Mouse (Mus musculus): Measurements from ENCODE around the gene Hap1. TPM values are rescaled to one million over a fixed set of nuclear protein-coding genes. Genes with fewer than 3 reads are reported as not detected.
A peak's percentile ranks its signal among the peaks of the same experiment; 100 is the strongest.

The Hap1 gene
- polyA plus RNA-seq, 1 experiment from 2014 or later = 108 TPM

DNA sequence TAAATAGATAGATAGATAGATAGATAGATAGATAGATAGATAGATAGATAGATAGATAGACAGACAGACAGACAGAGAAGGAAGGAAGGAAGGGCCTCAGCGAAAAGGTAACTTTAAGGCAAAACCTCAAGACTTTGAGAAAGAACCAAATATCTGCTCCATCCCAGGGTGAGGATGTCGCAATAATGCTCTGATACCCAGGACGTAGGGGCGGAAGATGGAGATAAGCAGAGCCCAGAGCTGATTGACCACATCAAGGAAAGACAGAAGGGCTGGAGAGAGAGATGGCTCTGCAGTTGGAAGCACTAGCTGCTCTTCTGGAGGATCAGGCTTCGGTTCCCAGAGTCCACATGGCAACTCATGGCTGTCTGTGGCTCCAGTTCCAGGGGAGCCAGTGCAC lies 54.6 kb downstream of the Hap1 start:
- H3K4me3 ChIP-seq (replicated peaks; ENCODE audit: low read depth, low read length) = no peak overlapping the region
- no peaks in the 10 kb centered on the region for H3K9me3 ChIP-seq (ENCODE audit: control insufficient read depth, low read length)
- DNase-seq (no peak), ATAC-seq (ENCODE audit: low FRiP score, low TSS enrichment) (no peak)
- WGBS = 90% methylated on average over 5 of the region's 5 CpGs
- no peaks in the 10 kb centered on the region for H3K27me3 ChIP-seq (ENCODE audit: control insufficient read depth, insufficient read depth, low read length)
- no peak overlapping the region for H3K4me2 ChIP-seq (ENCODE audit: low read length)
- no peak overlapping the region for H3K9ac ChIP-seq (replicated peaks; ENCODE audit: low read length)
- no peak overlapping the region for H3K27ac ChIP-seq (replicated peaks; ENCODE audit: low read depth, low read length)
- H3K4me1 ChIP-seq (ENCODE audit: control insufficient read depth, insufficient read depth, low read length) = no peaks in the 10 kb centered on the region
- H3K36me3 ChIP-seq (ENCODE audit: control insufficient read depth, insufficient read depth, low read length) = no peaks in the 10 kb centered on the region

DNA sequence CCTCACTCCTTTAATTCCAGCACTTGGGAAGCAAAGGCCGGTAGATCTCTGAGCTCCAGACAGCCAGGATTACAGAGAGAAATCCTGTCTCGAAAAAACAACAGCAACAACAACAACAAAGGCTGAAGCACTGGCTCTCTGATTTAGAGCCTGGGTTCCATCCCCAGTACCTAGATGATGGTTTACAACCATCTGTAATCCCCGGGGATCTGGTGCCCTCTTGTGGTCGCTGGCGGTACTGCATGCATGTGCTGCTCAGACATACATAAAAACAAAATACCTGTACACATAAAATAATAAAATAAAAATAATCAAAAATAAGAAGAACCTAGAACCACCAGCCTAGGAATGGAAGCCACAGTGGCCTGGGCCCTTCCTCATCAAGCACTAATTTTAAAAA lies 55.6 kb downstream of the Hap1 start:
- WGBS = 11% methylated on average over 5 of the region's 5 CpGs

DNA sequence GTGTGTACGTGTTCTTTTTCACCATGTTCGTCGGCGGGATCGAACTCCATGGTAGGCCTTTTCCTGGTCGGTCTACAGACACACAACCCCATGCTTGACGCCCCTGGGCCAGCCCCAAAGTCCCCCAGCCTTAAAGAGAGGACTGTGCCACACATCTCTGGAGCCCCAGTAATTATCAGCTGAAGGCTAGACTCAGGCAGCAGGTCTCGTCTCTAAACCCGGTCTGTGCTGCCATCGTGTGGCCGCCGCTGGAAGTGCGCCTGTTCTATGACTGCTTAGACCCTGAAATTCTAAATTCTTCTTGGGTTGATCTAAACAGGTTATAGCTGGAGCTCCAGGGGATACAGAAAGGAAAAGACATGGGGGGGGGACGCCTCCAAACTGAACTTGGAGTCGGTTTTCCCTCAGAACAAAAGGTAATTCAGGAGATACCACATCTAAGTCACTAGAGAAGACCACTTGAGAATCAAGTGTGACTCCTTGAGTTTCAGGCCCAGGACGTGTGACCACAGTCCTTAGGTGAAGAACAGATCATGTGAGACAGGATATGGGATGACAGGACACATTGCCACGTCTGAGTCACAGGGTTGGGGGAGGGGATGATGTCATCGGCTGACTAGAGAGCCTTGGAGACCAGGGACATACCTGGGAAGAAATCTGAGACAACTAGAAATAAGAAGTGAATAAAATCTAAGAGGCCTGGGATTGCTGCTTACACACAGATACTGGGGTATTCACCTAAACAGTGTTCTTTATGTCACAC lies 57.5 kb downstream of the Hap1 start:
- ATAC-seq (ENCODE audit: low FRiP score, low TSS enrichment) (peak; percentile 37; the same call in 1 of the 2 replicates), DNase-seq (peak; percentile 88)
- Histone ChIP-seq H3K27me3 (ENCODE audit: control insufficient read depth, insufficient read depth, low read length) (no peaks in the 10 kb centered on the region), H3K9me3 (ENCODE audit: control insufficient read depth, low read length) (no peaks in the 10 kb centered on the region), H3K9ac (replicated peaks; ENCODE audit: low read length) (no peak overlapping the region), H3K4me3 (replicated peaks; ENCODE audit: low read depth, low read length) (no peak overlapping the region), H3K4me2 (ENCODE audit: low read length) (peak overlapping the region; percentile 34), H3K4me1 (ENCODE audit: control insufficient read depth, insufficient read depth, low read length) (no peaks in the 10 kb centered on the region), H3K27ac (replicated peaks; ENCODE audit: low read depth, low read length) (no peak overlapping the region), H3K36me3 (ENCODE audit: control insufficient read depth, insufficient read depth, low read length) (no peaks in the 10 kb centered on the region)
- WGBS = 21% methylated on average over 18 of the region's 18 CpGs

More for the DNA sequence above, 55.6 kb downstream of the Hap1 start:
- ATAC-seq (ENCODE audit: low FRiP score, low TSS enrichment) (no peak), DNase-seq (peak; percentile 85)
- no peak overlapping the region for H3K4me3 ChIP-seq (replicated peaks; ENCODE audit: low read depth, low read length)
- H3K36me3 ChIP-seq (ENCODE audit: control insufficient read depth, insufficient read depth, low read length) = no peaks in the 10 kb centered on the region
- no peaks in the 10 kb centered on the region for H3K27me3 ChIP-seq (ENCODE audit: control insufficient read depth, insufficient read depth, low read length)
- H3K9ac ChIP-seq (replicated peaks; ENCODE audit: low read length) = no peak overlapping the region
- H3K4me2 ChIP-seq (ENCODE audit: low read length) = no peak overlapping the region
- H3K4me1 ChIP-seq (ENCODE audit: control insufficient read depth, insufficient read depth, low read length) = no peaks in the 10 kb centered on the region
- H3K9me3 ChIP-seq (ENCODE audit: control insufficient read depth, low read length) = no peaks in the 10 kb centered on the region
- no peak overlapping the region for H3K27ac ChIP-seq (replicated peaks; ENCODE audit: low read depth, low read length)

DNA sequence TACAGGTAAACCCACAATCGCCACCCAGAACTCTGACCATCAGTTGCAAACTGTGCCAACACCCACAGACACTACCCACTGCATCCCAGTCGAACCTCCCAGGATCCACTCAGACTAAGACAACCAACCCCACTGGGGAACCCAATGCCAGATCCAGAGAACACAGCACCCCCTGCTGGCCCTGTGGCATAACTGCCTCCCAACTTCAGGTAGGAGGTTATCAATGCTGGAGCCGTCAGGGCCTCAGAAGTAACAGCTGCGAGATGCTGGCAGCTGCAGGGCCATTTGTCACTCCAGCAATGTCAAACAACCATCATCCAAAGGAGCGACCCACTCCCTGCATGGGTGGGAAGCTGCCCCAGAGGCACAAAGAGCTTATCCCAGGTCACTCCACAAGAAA lies 58.1 kb downstream of the Hap1 start:
- no peak overlapping the region for H3K27ac ChIP-seq (replicated peaks; ENCODE audit: low read depth, low read length)
- H3K9me3 ChIP-seq (ENCODE audit: control insufficient read depth, low read length) = no peaks in the 10 kb centered on the region
- WGBS = 47% methylated on average over 5 of the region's 5 CpGs
- H3K4me1 ChIP-seq (ENCODE audit: control insufficient read depth, insufficient read depth, low read length) = no peaks in the 10 kb centered on the region
- H3K4me2 ChIP-seq (ENCODE audit: low read length) = peak overlapping the region; percentile 34
- ATAC-seq (ENCODE audit: low FRiP score, low TSS enrichment) = no peak
- H3K9ac ChIP-seq (replicated peaks; ENCODE audit: low read length) = no peak overlapping the region
- H3K4me3 ChIP-seq (replicated peaks; ENCODE audit: low read depth, low read length) = no peak overlapping the region
- H3K27me3 ChIP-seq (ENCODE audit: control insufficient read depth, insufficient read depth, low read length) = no peaks in the 10 kb centered on the region
- no peak for DNase-seq
- no peaks in the 10 kb centered on the region for H3K36me3 ChIP-seq (ENCODE audit: control insufficient read depth, insufficient read depth, low read length)

Other genes starting within 250 kb of the Hap1 start
- gene Krt13, start 234.6 kb downstream of the Hap1 start, polyA plus RNA-seq (2014; fragmentation: Nextera tagmentation; extraction: Ambion mirVana) = not detected in 2 replicates
- gene Krt15, start 220.2 kb downstream of the Hap1 start, polyA plus RNA-seq (2014; fragmentation: Nextera tagmentation; extraction: Ambion mirVana) = 0.16 TPM in 1 of 2 replicates, not detected in the other
- 0.72 and 1.4 TPM in 2 replicates for gene Krt19, start 207.5 kb downstream of the Hap1 start, polyA plus RNA-seq (2014; fragmentation: Nextera tagmentation; extraction: Ambion mirVana)
- not detected in 2 replicates for gene Krt9, start 162.9 kb downstream of the Hap1 start, polyA plus RNA-seq (2014; fragmentation: Nextera tagmentation; extraction: Ambion mirVana)
- gene Krt14, start 148.6 kb downstream of the Hap1 start, polyA plus RNA-seq (2014; fragmentation: Nextera tagmentation; extraction: Ambion mirVana) = not detected in 2 replicates
- not detected in 2 replicates for gene Krt16, start 107.2 kb downstream of the Hap1 start, polyA plus RNA-seq (2014; fragmentation: Nextera tagmentation; extraction: Ambion mirVana)
- not detected in 2 replicates for gene Krt17, start 95.1 kb downstream of the Hap1 start, polyA plus RNA-seq (2014; fragmentation: Nextera tagmentation; extraction: Ambion mirVana)
- not detected in 2 replicates for gene Krt42, start 86.3 kb downstream of the Hap1 start, polyA plus RNA-seq (2014; fragmentation: Nextera tagmentation; extraction: Ambion mirVana)
- gene Eif1, start 36.2 kb downstream of the Hap1 start, polyA plus RNA-seq (2014; fragmentation: Nextera tagmentation; extraction: Ambion mirVana) = 1,318 and 1,476 TPM in 2 replicates
- 0.93 and 1.3 TPM in 2 replicates for gene Gast, start 21.7 kb downstream of the Hap1 start, polyA plus RNA-seq (2014; fragmentation: Nextera tagmentation; extraction: Ambion mirVana)
- 70.0 and 75.2 TPM in 2 replicates for gene Jup, start 41.6 kb upstream of the Hap1 start, polyA plus RNA-seq (2014; fragmentation: Nextera tagmentation; extraction: Ambion mirVana)
- 13.9 and 16.4 TPM in 2 replicates for gene P3h4, start 58.7 kb upstream of the Hap1 start, polyA plus RNA-seq (2014; fragmentation: Nextera tagmentation; extraction: Ambion mirVana)
- 9.0 and 20.1 TPM in 2 replicates for gene Fkbp10, start 59.6 kb upstream of the Hap1 start, polyA plus RNA-seq (2014; fragmentation: Nextera tagmentation; extraction: Ambion mirVana)
- gene Nt5c3b, start 85.7 kb upstream of the Hap1 start, polyA plus RNA-seq (2014; fragmentation: Nextera tagmentation; extraction: Ambion mirVana) = 84.9 and 100 TPM in 2 replicates
- gene Klhl10, start 85.8 kb upstream of the Hap1 start, polyA plus RNA-seq (2014; fragmentation: Nextera tagmentation; extraction: Ambion mirVana) = 0.55 and 0.82 TPM in 2 replicates
- 17.6 and 18.8 TPM in 2 replicates for gene Klhl11, start 116.6 kb upstream of the Hap1 start, polyA plus RNA-seq (2014; fragmentation: Nextera tagmentation; extraction: Ambion mirVana)
- gene Acly, start 171.9 kb upstream of the Hap1 start, polyA plus RNA-seq (2014; fragmentation: Nextera tagmentation; extraction: Ambion mirVana) = 161 and 219 TPM in 2 replicates
- 1.9 and 2.5 TPM in 2 replicates for gene Ttc25, start 189.5 kb upstream of the Hap1 start, polyA plus RNA-seq (2014; fragmentation: Nextera tagmentation; extraction: Ambion mirVana)
- gene Cnp, start 218.8 kb upstream of the Hap1 start, polyA plus RNA-seq (2014; fragmentation: Nextera tagmentation; extraction: Ambion mirVana) = 24.8 and 28.7 TPM in 2 replicates

All from midbrain, embryonic 14.5 days (tissue).